Mouse (Mus musculus) CH12.LX (cell line): Measurements from ENCODE around the gene Atn1.
A peak's percentile ranks its signal among the peaks of the same experiment; 100 is the strongest.

Experiments used
- CTCF ChIP-seq, 2 experiments: IDR thresholded peaks in 1 of 2; conservative IDR thresholded peaks in 1 of 2; 2 replicates each; pipeline ENCODE4 v1.5.1; 2011 to 2012; ENCODE audit warnings: low read depth in 2 of 2, low read length in 2 of 2, improper control_type of control experiment in 1 of 2, inconsistent platforms in 1 of 2, mild to moderate bottlenecking in 1 of 2, moderate library complexity in 1 of 2
- E2F4 ChIP-seq: IDR thresholded peaks from 2 replicates; pipeline ENCODE4 v1.6.1; 2011; ENCODE audit warnings: low read depth, low read length, improper control_type of control experiment; ENCODE audit not compliant: insufficient replicate concordance
- EP300 ChIP-seq: IDR thresholded peaks from 2 replicates; pipeline ENCODE4 v1.6.1; 2011; ENCODE audit warnings: low read length, improper control_type of control experiment
- JUN ChIP-seq: IDR thresholded peaks from 2 replicates; pipeline ENCODE4 v1.6.1; 2011; ENCODE audit warnings: low read depth, mild to moderate bottlenecking, low read length, improper control_type of control experiment, moderate library complexity; ENCODE audit not compliant: insufficient read depth
- MAFK ChIP-seq: IDR thresholded peaks from 2 replicates; pipeline ENCODE4 v1.6.1; 2011; ENCODE audit warnings: low read length, improper control_type of control experiment; ENCODE audit not compliant: insufficient replicate concordance
- MAX ChIP-seq: IDR thresholded peaks from 2 replicates; pipeline ENCODE4 v1.6.1; 2011; ENCODE audit warnings: low read length, improper control_type of control experiment
- MYC ChIP-seq: IDR thresholded peaks from 2 replicates; pipeline ENCODE4 v1.6.1; 2011; ENCODE audit warnings: low read depth, mild to moderate bottlenecking, improper control_type of control experiment, low read length
- NRF1 ChIP-seq: IDR thresholded peaks from 2 replicates; pipeline ENCODE4 v1.6.1; 2014; ENCODE audit warnings: low read depth, mild to moderate bottlenecking, inconsistent platforms, low read length, improper control_type of control experiment, moderate library complexity
- POLR2A ChIP-seq: IDR thresholded peaks from 2 replicates; pipeline ENCODE4 v1.6.1; 2011; ENCODE audit warnings: low read depth, mild to moderate bottlenecking, improper control_type of control experiment, low read length
- POLR2AphosphoS2 ChIP-seq: IDR thresholded peaks from 2 replicates; pipeline ENCODE4 v1.6.1; 2011; ENCODE audit warnings: low read depth, low read length, improper control_type of control experiment
- SIN3A ChIP-seq: IDR thresholded peaks from 2 replicates; pipeline ENCODE4 v1.6.1; 2012; ENCODE audit warnings: low read length, improper control_type of control experiment, inconsistent platforms
- TCF12 ChIP-seq: IDR thresholded peaks from 2 replicates; pipeline ENCODE4 v1.6.1; 2014; ENCODE audit warnings: low read depth, mild to moderate bottlenecking, inconsistent platforms, low read length, improper control_type of control experiment
- UBTF ChIP-seq: IDR thresholded peaks from 2 replicates; pipeline ENCODE4 v1.6.1; 2012; ENCODE audit warnings: low read depth, mild to moderate bottlenecking, inconsistent platforms, low read length, improper control_type of control experiment, moderate library complexity
- USF1 ChIP-seq: IDR thresholded peaks from 2 replicates; pipeline ENCODE4 v1.6.1; 2014; ENCODE audit warnings: low read depth, mild to moderate bottlenecking, inconsistent platforms, low read length, improper control_type of control experiment

DNA sequence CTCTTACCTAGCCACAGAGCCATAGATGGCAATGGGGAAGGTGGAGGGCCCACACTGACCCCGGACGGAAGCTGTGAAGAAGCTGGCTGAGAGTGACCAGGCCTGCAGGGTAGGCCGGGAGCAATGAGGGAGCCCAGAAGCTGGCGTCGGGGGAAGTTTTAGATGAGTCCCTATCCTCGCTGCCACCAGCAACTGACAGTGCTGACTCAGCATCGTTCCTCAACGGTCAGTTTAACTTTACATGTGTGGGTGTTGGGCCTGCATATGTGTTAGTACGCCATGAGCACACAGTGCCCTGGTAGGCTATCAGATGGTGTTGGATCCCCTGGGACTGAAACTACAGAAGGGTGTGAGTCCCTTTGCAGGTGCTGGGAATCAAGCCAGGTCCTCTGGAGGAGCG, 31.9 kb downstream of the Atn1 start:
- TF ChIP-seq TCF12 (no peak), POLR2A (no peak), CTCF (conservative IDR thresholded peaks at IDR 0.05 in 1 of 2, IDR thresholded peaks at IDR 0.05 in 1 of 2; ENCODE audit: low read depth in 2 of 2, low read length in 2 of 2) (no peak), NRF1 (no peak), POLR2AphosphoS2 (no peak), SIN3A (no peak), JUN (no peak), MAFK (peak; percentile 94), MYC (no peak), MAX (no peak), USF1 (no peak), E2F4 (no peak), EP300 (no peak), UBTF (no peak)
